Mouse (Mus musculus): ENCODE measurements at regions not wholly inside any gene's neighbourhood (a gene's known extent, or its start where the extent isn't known, plus 50 kb on each side); places are given as distances from the start of the nearest gene placed in this dataset.

- intact Hi-C loops (cut with DNase I) = no loop called here
Observed at GRCm38 (mm10) chr3:37886705-37887454, 162.6 kb upstream of the Gm5148 start.

DNA sequence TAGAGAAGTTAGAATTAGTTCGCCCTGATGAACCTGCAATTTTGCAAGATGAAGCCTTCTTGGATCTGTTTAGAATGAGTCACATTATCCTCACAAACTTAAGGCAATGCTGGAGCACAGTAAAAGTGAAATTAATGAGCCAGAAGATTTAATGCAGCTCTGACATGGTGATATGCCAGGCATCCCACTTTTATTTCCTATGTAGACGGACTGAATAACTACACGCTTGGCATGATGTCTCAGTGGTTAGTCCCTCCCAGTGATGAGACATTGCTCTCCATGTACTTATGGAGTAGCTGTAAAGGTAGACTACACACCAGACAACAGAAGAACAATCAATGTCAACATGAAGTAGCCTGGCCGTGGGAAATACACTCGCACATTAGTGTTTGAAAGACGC lies 161.5 kb upstream of the Gm5148 start:
- intact Hi-C loops (cut with DNase I) = no loop called here

DNA sequence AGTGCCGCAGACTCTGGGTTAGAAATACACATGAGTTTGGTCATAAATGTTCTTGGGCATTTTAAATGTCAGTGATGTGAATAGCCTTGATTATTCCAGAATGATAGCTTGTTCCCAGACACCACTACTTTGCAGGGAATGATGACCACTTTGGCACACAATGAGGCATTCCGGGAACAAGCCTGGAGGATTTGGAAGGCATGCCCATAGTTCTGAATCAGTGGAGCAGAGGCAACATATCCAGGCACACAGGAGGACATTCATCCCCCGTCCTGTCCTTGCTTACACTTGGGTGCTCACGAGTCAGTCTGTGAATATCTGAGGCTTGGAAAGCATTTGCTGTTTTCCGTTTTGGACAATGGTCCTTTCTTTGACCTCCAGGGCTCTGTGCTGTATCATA lies 158.1 kb upstream of the Gm5148 start:
- intact Hi-C loops (cut with DNase I) = no loop called here

- intact Hi-C loops (cut with DNase I) = no loop called here
Observed at GRCm38 (mm10) chr3:37881016-37881415, 156.7 kb upstream of the Gm5148 start.

DNA sequence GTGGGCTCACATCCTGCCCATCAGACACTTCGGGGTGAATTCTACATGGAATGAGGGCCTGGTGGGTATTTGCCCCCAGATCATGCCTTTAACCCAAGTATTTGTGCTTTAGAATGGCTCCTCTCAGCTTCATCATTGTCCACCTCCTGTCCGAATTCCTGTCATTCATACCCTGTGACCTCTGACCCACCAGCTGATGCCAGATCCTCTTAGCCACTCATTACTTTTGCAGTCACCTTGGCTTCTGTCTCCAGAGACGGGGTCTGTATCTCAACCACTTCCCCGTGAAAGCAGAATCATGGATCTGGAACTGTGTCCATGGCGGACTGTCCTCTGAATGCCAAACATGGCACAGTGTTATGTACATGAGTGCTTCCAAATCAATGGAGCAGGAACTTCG lies 154.8 kb upstream of the Gm5148 start:
- intact Hi-C loops (cut with DNase I) = no loop called here

DNA sequence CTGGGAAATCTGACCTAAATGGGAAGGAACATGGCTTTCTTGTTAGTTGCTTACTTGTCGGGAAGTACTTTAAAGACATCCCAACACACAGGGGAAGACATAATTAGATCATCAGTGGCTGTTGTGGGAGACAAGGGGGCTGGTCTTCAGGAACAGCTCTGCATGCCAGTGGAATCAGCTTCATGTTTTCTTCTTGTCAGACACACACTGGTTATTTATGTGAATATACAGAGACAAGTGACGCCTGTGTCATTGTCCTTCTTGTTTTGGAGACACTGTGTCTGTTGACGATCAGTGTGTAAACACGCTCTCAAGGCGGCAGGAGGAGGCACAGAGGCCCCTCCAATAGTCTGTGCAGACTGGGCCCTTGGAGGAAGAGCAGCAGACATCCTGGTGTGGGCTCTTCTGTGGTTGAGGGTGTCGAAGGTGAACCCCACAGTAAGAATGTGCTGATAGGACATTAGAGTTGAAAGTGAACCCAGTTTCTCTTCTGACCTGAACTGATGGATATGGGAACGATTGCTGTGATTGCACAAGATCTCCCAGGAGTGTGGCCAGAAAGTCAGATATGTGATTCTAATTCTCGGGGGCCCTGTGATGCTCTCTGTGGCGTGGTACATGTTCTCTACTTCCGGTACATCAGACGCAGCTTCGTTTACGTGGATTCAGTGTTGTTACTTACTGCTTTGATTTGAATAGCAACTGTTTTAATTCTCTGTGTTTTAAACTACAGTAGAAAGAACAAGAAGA lies 151.9 kb upstream of the Gm5148 start:
- intact Hi-C loops (cut with DNase I) = no loop called here

DNA sequence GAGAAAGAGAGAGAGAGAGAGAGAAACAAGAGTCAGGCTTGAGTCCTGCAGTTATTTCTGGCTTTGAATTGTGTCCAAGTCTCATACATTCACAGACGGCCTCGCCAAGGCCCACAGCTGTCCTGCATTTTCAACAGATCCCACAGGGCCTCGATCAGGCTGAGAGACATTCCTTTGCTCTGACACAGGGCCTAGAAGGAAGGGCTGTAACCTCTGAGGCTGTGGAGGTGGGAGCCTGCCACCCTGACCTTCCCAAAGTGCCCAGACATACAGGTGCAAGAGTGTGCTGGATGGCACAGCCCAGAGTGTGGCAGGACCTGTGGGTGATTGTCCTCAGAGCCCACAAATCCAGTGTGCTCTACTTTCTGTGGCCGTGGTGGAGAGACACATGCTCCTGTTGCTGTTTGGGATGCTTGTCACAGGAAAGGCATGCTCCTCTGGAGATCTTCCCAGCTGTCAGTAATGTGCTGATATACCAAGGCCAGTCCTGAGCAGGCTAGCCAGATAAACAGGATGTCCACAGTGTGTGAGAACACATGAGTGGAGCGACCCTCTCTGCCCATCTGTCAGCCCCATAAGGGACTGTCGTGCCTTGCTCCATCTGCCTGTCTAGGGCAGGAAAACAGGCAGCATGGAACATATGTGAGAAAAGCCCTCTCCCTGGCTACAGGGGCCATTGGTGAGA lies 151.2 kb upstream of the Gm5148 start:
- intact Hi-C loops (cut with DNase I) = no loop called here

GRCm38 (mm10) chr3:37874864-37875263 lies 150.6 kb upstream of the Gm5148 start:
- intact Hi-C loops (cut with DNase I) = no loop called here

DNA sequence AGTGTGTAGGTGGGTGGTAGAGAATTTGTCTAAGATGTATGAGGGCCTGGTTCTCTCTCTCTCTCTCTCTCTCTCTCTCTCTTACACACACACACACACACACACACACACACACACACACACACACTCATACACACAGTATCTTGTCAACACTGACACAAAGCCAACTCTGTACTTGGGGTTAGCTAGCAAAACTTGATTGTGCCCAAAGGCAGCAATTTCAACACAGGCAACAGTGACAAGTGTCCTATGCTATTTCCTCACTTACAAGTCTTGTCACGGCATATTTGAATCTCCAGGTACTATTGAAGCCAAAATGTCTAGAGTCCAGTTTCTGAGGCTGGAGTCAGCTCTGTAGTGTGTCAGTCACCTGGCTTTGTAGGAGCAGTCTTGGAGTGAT lies 150.1 kb upstream of the Gm5148 start:
- intact Hi-C loops (cut with DNase I) = no loop called here

DNA sequence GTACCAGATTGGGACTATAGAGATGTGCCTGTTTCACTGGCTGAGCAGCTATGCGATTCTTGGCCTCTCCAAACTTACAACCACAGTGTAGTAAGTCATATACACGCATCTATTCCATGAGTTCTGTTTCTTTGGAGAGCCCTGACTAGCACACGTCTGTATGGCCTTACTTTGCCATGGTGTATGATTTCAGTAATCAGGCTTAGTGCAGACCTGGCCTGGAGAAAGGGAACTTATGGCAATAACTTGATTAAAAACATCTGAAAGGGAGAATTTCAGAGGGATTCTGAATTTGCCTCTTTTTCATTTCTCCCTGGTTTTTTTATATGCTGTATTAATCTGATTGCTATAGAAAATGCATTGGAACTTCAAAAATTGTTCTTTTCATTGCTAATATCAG lies 148.0 kb upstream of the Gm5148 start:
- intact Hi-C loops (cut with DNase I) = no loop called here

DNA sequence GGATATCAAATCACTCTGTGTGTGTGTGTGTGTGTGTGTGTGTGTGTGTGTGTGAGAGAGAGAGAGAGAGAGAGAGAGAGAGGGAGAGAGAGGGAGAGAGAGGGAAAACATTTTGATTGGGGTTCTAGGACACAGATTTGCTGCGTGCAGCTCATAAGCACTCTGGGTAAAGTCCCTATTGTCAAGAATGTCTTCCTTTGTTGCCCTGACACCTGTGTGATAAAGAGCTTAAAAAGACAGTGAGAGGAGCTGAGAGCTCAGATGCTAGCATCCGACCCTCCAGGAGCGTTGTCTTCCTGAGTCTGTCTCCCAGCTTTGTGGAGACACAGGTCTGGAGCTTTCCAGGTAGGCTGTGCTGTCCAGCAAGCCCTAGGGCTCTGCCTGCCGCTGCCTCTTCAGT lies 146.8 kb upstream of the Gm5148 start:
- intact Hi-C loops (cut with DNase I) = no loop called here

GRCm38 (mm10) chr3:37868454-37868853 lies 144.2 kb upstream of the Gm5148 start:
- intact Hi-C loops (cut with DNase I) = no loop called here

DNA sequence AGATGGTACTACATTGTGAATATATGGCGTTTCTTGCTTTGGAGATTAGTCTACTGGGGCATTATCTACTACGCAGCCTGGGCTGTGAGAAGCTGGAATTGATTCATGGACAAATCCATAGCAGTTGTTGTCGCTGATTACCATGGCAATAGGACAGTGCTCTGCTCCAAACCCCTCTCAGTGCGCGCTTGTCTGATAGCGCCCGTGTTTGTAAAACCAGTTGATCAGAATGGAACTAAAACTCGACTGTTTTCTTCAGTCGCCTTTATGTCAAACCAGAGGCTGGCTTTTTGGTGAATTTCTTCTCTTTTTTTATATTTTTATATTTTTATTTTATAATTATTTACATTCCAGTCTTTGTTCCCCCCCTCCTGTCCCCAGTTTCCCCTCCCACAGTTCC lies 138.5 kb upstream of the Gm5148 start:
- intact Hi-C loops (cut with DNase I) = no loop called here

DNA sequence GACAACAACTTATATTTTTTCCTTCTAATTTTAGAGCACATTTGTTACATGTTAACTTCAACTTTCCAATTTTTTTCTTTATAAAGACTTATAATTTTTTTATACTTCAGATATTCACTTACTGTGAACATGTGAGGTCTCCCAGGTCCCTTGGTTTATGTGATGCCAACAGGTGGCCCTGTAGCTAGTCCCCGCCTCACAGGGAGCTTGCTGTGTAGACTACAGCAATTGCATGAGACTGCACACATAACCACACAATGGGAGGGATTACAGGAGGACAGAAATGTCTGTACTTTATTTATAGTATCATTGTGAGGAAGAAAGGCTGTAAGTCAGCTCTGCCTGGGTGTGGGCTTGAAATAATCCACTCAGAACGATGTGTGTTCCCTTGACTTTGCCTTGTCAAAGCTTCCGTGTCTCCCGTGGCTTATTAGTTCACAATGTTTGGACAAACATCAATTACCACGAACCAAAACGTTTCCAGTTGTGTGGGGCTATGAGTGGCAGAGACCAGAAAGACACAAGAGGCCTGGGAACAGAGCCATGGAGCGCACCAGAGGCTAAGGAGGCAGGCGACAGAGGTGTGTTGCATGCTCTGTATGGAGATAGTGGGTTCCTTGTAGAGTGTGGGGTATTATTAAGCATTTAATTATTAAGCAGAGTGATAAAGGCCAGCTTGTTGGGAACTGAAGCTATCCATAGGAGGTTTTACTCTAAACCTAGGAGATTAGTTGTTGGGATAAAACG lies 136.6 kb upstream of the Gm5148 start:
- intact Hi-C loops (cut with DNase I) = no loop called here

- intact Hi-C loops (cut with DNase I) = no loop called here
Observed at GRCm38 (mm10) chr3:37860034-37860714, 135.9 kb upstream of the Gm5148 start.

GRCm38 (mm10) chr3:37858624-37859302 lies 134.5 kb upstream of the Gm5148 start:
- intact Hi-C loops (cut with DNase I) = no loop called here

GRCm38 (mm10) chr3:37846191-37847003 lies 122.1 kb upstream of the Gm5148 start:
- intact Hi-C loops (cut with DNase I) = no loop called here

DNA sequence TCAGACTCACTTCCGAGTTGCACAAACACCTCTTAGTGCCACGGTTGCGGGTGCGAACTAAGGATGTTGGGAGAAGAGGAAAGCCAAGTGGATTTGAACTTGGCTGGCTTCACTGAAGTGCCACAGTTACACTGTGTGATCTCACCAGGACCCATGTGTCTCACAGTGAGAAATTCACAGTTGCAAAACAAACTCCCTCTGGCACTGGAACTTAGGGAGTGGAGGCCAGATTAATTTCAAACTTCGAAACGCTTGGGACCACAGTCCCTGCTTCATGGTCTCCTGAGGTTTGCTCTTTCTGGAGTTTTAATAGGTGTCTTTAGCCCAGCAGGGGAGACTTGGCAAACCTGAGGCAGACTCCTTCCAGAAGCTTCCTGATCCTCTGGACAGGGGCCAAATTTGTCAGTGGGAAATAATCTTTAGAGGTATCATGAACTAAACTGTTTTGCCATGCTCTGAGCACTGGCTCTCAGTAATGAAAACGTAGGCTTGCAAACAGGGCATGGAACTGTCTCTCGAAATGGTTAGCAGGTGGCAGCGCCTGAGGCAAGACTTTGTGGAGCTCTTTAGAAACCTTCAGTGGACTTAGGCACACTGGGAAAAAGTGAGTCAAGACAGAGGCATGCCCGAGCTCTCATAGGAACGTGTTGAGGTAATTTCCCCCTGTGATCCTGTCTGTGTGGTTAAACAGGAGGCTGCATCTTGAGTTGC lies 121.2 kb upstream of the Gm5148 start:
- intact Hi-C loops (cut with DNase I) = no loop called here

- intact Hi-C loops (cut with DNase I) = no loop called here
Observed at GRCm38 (mm10) chr3:37844731-37845312, 120.5 kb upstream of the Gm5148 start.

All from adrenal gland (tissue).